Mouse (Mus musculus) neural tube, embryonic 11.5 days (tissue): Measurements from ENCODE around the gene Rasa3. TPM values are rescaled to one million over a fixed set of nuclear protein-coding genes. Genes with fewer than 3 reads are reported as not detected.

Source experiments
- ATAC-seq: fragments of 200-750 bp; cut with Nextera tagmentation; 2 replicates; pipeline ENCODE4 v1.8.0; 2017; ENCODE audit warnings: moderate number of reproducible peaks, mild to moderate bottlenecking, moderate TSS enrichment, moderate library complexity; ENCODE audit not compliant: insufficient read depth, low FRiP score, low TSS enrichment
- DNase-seq: peaks from one replicate; pipeline ENCODE4 v3.0.0-alpha.2; 2015; ENCODE audit warnings: low spot score
- H3K27ac ChIP-seq: fragments of 300-500 bp; sonication (generic); 2 replicates; pipeline ENCODE4 v1.5.1; 2014; ENCODE audit warnings: low read depth, mild to moderate bottlenecking, low read length
- H3K27me3 ChIP-seq: fragments of 300-500 bp; sonication (generic); 2 replicates; pipeline ENCODE4 v1.6.1; 2014; ENCODE audit warnings: mild to moderate bottlenecking, low read length, mixed read lengths; ENCODE audit not compliant: control insufficient read depth, insufficient read depth
- H3K36me3 ChIP-seq: fragments of 300-500 bp; sonication (generic); 2 replicates; pipeline ENCODE4 v1.6.1; 2014; ENCODE audit warnings: mild to moderate bottlenecking, low read length, moderate library complexity, mixed read lengths; ENCODE audit not compliant: control insufficient read depth, insufficient read depth
- H3K4me1 ChIP-seq: fragments of 300-500 bp; sonication (generic); 2 replicates; pipeline ENCODE4 v1.6.1; 2014; ENCODE audit warnings: low read length, mixed read lengths; ENCODE audit not compliant: control insufficient read depth, insufficient read depth
- H3K4me2 ChIP-seq: fragments of 300-500 bp; sonication (generic); 2 replicates; pipeline ENCODE4 v1.6.1; 2014; ENCODE audit warnings: low read depth, mild to moderate bottlenecking, moderate library complexity
- H3K4me3 ChIP-seq: fragments of 300-500 bp; sonication (generic); 2 replicates; pipeline ENCODE4 v1.5.1; 2014; ENCODE audit warnings: low read depth, low read length
- H3K9ac ChIP-seq: fragments of 300-500 bp; sonication (generic); 2 replicates; pipeline ENCODE4 v1.6.1; 2014; ENCODE audit warnings: mild to moderate bottlenecking, low read length
- H3K9me3 ChIP-seq: fragments of 300-500 bp; sonication (generic); 2 replicates; pipeline ENCODE4 v1.6.1; 2016; ENCODE audit warnings: low read length; ENCODE audit not compliant: control insufficient read depth
- WGBS: fragments of 180-500 bp; shearing (Covaris S2); extraction: QIAGEN DNeasy Blood & Tissue Kit; methylation state at CpG from one replicate; pipeline ENCODE4 v1.1.7; 2014; 5-methylcytosine and 5-hydroxymethylcytosine counted together
- polyA plus RNA-seq: library from polyadenylated mRNA; unstranded; fragments of >200 nt; fragmentation: Nextera tagmentation; extraction: Ambion mirVana; gene quantifications from 2 replicates; pipeline ENCODE4 v1.2.1, GENCODE M21; 2014

Gene Rasa3
- 30.5 and 31.3 TPM in 2 replicates for polyA plus RNA-seq

DNA sequence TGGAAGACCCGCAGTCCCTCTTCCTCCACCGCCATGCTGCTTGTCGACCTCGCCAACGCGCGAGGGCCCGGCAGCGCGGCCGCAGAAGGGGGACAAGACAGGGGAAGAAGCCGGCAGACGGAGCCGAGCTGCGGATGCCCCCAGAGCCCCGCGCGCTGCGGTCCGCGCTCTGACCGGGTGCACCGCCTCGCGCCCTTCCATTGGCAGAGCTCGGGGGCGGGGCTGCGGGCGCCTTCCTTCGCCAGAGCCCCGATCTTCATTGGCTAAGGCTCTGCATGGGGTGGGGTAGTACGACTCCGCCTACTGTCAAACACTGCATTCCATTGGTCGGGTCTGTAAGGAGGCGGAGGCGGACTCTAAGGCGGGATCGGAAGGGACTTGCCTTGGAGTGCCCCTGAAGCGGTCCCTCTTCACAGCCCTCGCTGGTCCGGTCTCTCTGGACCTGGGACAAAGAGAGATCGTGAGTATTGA lies at the start of gene Rasa3:
Gene Rasa3, minus strand, starts transcription at position 191 of the 471 bp plus-strand sequence.
- under 1% methylated on average over 32 of the region's 42 CpGs for WGBS
- ATAC-seq, result peak; percentile 99
- H3K27me3 ChIP-seq, result no peaks in the 10 kb centered on the region; the same call in 1 of the 2 replicates
- H3K27ac ChIP-seq, result peak within 1 kb of the TSS; percentile 81
- peak; percentile 96 for DNase-seq
- H3K4me1 ChIP-seq, result peaks cover 7% of the 10 kb centered on the region
- no peaks in the 10 kb centered on the region for H3K9me3 ChIP-seq
- H3K4me3 ChIP-seq, result peak within 1 kb of the TSS; percentile 74
- H3K4me2 ChIP-seq, result peak within 1 kb of the TSS; percentile 94
- H3K36me3 ChIP-seq, result no peaks in the 10 kb centered on the region
- H3K9ac ChIP-seq, result peak within 1 kb of the TSS; percentile 67

DNA sequence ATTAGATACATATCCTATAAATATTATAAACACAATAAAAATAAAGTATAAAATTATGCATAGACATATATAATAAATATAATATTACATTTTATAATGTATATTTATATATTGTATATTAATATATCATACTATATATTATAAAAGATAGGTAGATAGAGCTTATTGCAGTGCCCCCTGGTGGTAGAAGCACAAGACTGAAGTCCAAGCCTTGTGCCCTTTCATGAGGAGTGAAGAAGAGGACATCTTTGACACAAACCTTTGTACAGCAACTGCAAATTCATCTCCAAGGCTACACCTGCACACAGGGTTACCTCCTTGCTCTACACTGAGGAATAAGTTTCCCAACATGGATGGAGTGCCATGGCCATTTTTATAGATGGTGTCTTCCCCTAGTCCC lies 48.3 kb upstream of the Rasa3 start:
- Histone ChIP-seq H3K9me3 (no peaks in the 10 kb centered on the region), H3K4me3 (no peak overlapping the region), H3K27ac (no peak overlapping the region), H3K27me3 (no peaks in the 10 kb centered on the region), H3K36me3 (no peaks in the 10 kb centered on the region), H3K4me2 (no peak overlapping the region), H3K4me1 (no peaks in the 10 kb centered on the region), H3K9ac (no peak overlapping the region)
- no peak for ATAC-seq
- DNase-seq, result peak; percentile 58

DNA sequence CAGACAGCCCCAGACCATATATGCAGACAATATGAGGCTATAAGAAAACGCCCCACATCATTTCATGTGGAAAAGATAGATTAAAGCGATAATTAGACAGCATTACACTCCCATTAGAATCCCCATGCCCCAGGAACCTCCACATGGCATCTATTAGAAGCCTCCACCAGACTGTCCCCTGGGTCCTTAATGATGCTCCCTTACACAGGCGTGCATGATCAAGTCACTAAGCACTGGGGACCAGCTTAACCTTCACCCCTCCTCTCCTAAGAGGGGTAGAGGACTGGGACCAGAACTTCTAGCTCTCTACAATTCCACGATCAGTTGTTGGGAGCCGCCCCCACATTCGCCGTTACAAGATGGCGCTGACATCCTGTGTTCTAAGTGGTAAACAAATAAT lies 41.6 kb upstream of the Rasa3 start:
- Histone ChIP-seq H3K36me3 (no peaks in the 10 kb centered on the region), H3K9ac (no peak overlapping the region), H3K9me3 (no peaks in the 10 kb centered on the region), H3K27me3 (no peaks in the 10 kb centered on the region), H3K4me1 (no peaks in the 10 kb centered on the region), H3K4me3 (no peak overlapping the region), H3K4me2 (no peak overlapping the region), H3K27ac (no peak overlapping the region)
- 90% methylated on average over 8 of the region's 8 CpGs for WGBS
- ATAC-seq (no peak), DNase-seq (no peak)

DNA sequence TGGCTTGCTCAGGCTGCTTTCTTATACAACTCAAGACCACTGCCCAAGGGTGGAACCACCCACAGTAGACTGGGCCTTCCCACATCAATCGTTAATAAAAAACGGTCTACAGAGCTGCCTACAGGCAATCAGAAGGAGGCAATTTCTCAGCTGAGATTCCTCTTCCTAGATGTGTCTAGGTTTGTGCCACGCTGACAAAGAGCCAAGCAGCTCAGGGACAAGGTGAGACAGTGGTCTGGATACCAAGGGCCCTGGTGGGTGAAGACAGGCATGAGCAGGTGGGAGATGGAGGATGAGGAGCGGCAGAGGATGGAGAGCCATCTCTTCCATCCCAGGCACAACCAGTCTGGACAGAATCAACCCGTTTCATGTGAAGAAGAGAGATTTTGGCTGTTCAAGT lies 31.1 kb upstream of the Rasa3 start:
- ATAC-seq (no peak), DNase-seq (no peak)
- Histone ChIP-seq H3K27ac (no peak overlapping the region), H3K36me3 (no peaks in the 10 kb centered on the region), H3K9me3 (no peaks in the 10 kb centered on the region), H3K9ac (no peak overlapping the region), H3K4me2 (no peak overlapping the region), H3K4me1 (peaks cover 6% of the 10 kb centered on the region; the same call in 1 of the 2 replicates), H3K27me3 (no peaks in the 10 kb centered on the region), H3K4me3 (no peak overlapping the region)
- WGBS, result 93% methylated on average over 5 of the region's 5 CpGs

DNA sequence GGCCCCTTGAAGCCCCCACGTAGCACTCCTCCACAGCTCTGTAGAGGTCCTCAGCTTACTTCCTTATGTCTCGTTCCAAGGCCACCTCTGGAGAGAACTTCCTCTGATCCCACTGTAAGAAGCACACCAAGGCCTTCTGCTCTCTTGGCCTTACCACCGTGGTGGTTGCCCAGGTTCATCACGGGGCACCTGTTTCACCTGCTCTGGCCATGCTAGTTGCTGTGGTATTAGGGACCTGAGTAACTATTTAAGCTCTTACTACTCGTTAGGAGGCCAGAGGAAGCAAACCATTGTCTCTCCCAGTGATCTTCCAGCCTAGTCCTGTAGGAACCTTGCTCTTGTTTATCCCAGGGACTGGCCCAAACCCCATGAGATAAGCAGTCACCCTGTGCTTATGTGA lies 29.5 kb upstream of the Rasa3 start:
- Histone ChIP-seq H3K27ac (no peak overlapping the region), H3K4me3 (no peak overlapping the region), H3K9me3 (no peaks in the 10 kb centered on the region), H3K36me3 (no peaks in the 10 kb centered on the region), H3K9ac (no peak overlapping the region), H3K27me3 (no peaks in the 10 kb centered on the region), H3K4me1 (peaks cover 6% of the 10 kb centered on the region; the same call in 1 of the 2 replicates), H3K4me2 (no peak overlapping the region)
- WGBS, result 85% methylated on average over 5 of the region's 5 CpGs
- peak; percentile 6 for DNase-seq
- ATAC-seq, result no peak

DNA sequence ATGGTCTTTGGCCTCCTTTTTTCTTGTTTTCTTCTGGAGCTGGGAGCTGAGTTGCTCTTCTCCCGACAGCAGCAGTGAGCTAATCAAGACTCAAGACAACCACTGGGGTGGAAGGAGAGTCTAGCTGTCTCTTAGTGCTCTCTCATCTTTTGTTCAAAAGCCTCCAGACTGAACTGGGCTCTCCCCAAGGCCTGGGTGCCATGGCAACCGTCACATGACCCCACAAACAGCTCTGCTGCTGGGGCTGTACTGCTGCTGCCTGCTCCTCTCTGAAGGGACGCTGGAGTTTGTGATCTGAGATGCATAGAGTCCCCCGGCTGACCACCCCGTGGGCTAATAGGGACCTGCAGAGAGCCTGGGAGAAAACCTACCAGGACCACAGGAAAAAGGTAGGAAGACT lies 28.3 kb upstream of the Rasa3 start, which contains the start of gene Cfap97d2:
Gene Cfap97d2, plus strand, starts transcription at position 222 of the 400 bp plus-strand sequence.
- no peaks in the 10 kb centered on the region for H3K27me3 ChIP-seq
- DNase-seq (peak; percentile 87), ATAC-seq (peak; percentile 99)
- no peaks in the 10 kb centered on the region for H3K9me3 ChIP-seq
- H3K27ac ChIP-seq, result no peak within 1 kb of the TSS
- H3K4me1 ChIP-seq, result peaks cover 6% of the 10 kb centered on the region; the same call in 1 of the 2 replicates
- peak within 1 kb of the TSS; percentile 5 for H3K9ac ChIP-seq
- H3K4me3 ChIP-seq, result no peak within 1 kb of the TSS
- H3K4me2 ChIP-seq, result peak within 1 kb of the TSS; percentile 20
- 2% methylated on average over 5 of the region's 5 CpGs for WGBS
- no peaks in the 10 kb centered on the region for H3K36me3 ChIP-seq

DNA sequence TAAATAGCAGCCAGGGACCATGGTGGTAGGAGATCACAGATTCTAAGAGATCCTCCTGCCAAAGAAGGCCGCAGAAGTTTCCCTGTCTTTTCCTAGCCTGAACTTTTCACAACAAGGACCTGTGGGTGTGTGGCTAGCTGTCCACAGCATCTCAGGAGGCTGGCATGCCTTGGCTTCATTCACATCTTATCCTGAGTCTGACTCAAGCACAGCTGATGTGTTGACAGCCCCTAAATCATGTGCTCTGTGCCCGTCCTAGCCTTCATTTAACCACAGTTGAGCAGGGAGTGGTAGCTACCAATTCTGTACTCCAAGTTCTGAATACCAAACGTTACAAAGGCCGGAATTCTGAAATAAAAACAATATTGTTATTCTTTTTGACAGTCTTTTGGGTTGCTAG lies 26.9 kb upstream of the Rasa3 start:
- ATAC-seq, result no peak
- 83% methylated on average over 4 of the region's 4 CpGs for WGBS
- no peak overlapping the region for H3K4me2 ChIP-seq
- no peak for DNase-seq
- H3K27me3 ChIP-seq, result no peaks in the 10 kb centered on the region
- H3K27ac ChIP-seq, result no peak overlapping the region
- no peaks in the 10 kb centered on the region for H3K9me3 ChIP-seq
- H3K4me3 ChIP-seq, result no peak overlapping the region
- H3K4me1 ChIP-seq, result peaks cover 6% of the 10 kb centered on the region; the same call in 1 of the 2 replicates
- H3K9ac ChIP-seq, result no peak overlapping the region
- no peaks in the 10 kb centered on the region for H3K36me3 ChIP-seq

DNA sequence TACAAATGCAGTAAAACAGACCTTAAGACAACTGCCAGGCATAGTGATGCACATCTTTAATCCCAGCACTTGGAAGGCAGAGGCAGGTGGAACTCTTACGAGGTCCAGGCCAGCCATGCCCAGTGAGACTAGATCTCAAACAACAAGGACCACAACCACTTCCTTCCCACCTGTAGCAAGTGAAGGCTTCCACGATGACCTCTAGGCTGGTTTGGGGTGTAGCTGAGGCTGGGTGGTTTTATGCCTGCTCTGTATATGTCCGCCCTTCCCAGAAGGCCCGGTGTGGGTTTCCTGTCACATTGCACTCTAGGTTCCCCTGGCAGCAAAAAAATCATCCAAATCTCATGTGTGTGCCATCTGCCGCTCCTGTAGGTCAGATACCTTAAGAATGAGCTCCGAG lies 26.4 kb upstream of the Rasa3 start:
- no peak overlapping the region for H3K4me2 ChIP-seq
- 89% methylated on average over 6 of the region's 6 CpGs for WGBS
- H3K9me3 ChIP-seq, result no peaks in the 10 kb centered on the region
- ATAC-seq (no peak), DNase-seq (no peak)
- H3K9ac ChIP-seq, result no peak overlapping the region
- peaks cover 6% of the 10 kb centered on the region; the same call in 1 of the 2 replicates for H3K4me1 ChIP-seq
- H3K27ac ChIP-seq, result no peak overlapping the region
- H3K36me3 ChIP-seq, result no peaks in the 10 kb centered on the region
- no peak overlapping the region for H3K4me3 ChIP-seq
- H3K27me3 ChIP-seq, result no peaks in the 10 kb centered on the region

DNA sequence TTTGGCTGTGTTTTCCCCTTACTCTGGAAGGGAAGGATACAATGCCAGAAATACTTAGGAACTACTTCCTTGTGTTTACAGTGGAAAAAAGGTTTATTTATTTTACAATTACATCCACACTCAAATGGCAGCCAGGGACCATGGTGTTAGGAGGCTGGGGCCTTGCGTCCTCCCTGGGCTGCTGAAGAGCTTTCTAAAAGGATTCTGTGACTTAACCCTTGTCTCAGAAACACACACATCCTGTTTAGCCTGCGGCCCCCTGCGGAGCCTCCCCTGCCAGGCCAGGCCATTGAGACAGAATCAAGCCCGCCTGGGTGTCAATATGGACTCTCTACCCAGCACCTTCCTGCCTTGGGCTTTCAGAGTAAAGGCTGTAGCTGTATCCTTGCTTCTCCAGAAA lies 25.4 kb upstream of the Rasa3 start:
- DNase-seq, result no peak

More for the DNA sequence above, 25.4 kb upstream of the Rasa3 start:
- Histone ChIP-seq H3K9me3 (no peaks in the 10 kb centered on the region), H3K4me3 (no peak overlapping the region), H3K27ac (no peak overlapping the region), H3K36me3 (no peaks in the 10 kb centered on the region), H3K9ac (no peak overlapping the region), H3K4me2 (no peak overlapping the region), H3K4me1 (peaks cover 6% of the 10 kb centered on the region; the same call in 1 of the 2 replicates), H3K27me3 (no peaks in the 10 kb centered on the region)
- ATAC-seq, result no peak
- 46% methylated on average over 4 of the region's 4 CpGs for WGBS
